Mouse (Mus musculus) brain, embryonic 14.5 days (tissue): ENCODE data around the gene Shisa7.

Experiments used
- CTCF ChIP-seq: fragments of 200-500 bp; IDR thresholded peaks from 2 replicates; pipeline ENCODE4 v1.5.1; 2012; ENCODE audit warnings: inconsistent platforms, mild to moderate bottlenecking, moderate library complexity, borderline replicate concordance; ENCODE audit not compliant: insufficient read depth, insufficient read length; ENCODE audit errors: extremely low read depth
- POLR2A ChIP-seq: fragments of 200-500 bp; IDR thresholded peaks from 2 replicates; pipeline ENCODE4 v1.6.1; 2012; ENCODE audit warnings: mild to moderate bottlenecking, inconsistent platforms, borderline replicate concordance; ENCODE audit not compliant: poor library complexity, insufficient read depth, insufficient read length, severe bottlenecking; ENCODE audit errors: extremely low read depth

- TF ChIP-seq CTCF (no peak), POLR2A (no peak)
Observed at GRCm38 (mm10) chr7:4856508-4856907, 12.0 kb upstream of the Shisa7 start.
